Mouse (Mus musculus) neural tube, embryonic 13.5 days (tissue): ENCODE measurements around the gene Abl1. TPM values are rescaled to one million over a fixed set of nuclear protein-coding genes. Genes with fewer than 3 reads are reported as not detected.

Experiments used
- ATAC-seq: fragments of 200-750 bp; cut with Nextera tagmentation; 2 replicates; pipeline ENCODE4 v1.8.0; 2017; ENCODE audit warnings: low read depth, mild to moderate bottlenecking, moderate TSS enrichment, moderate library complexity
- H3K27ac ChIP-seq: fragments of 300-500 bp; sonication (generic); replicated peaks from 2 replicates; pipeline ENCODE4 v1.5.1; 2015; ENCODE audit warnings: moderate library complexity, mild to moderate bottlenecking, inconsistent platforms
- H3K27me3 ChIP-seq: fragments of 300-500 bp; sonication (generic); 2 replicates; pipeline ENCODE4 v1.6.1; 2015; ENCODE audit warnings: mild to moderate bottlenecking, inconsistent platforms
- H3K36me3 ChIP-seq: fragments of 300-500 bp; sonication (generic); 2 replicates; pipeline ENCODE4 v1.6.1; 2015; ENCODE audit warnings: mild to moderate bottlenecking, inconsistent platforms
- H3K4me1 ChIP-seq: fragments of 300-500 bp; sonication (generic); replicated peaks from 2 replicates; pipeline ENCODE4 v1.6.1; 2015; ENCODE audit warnings: inconsistent platforms
- H3K4me2 ChIP-seq: fragments of 300-500 bp; sonication (generic); 2 replicates; pipeline ENCODE4 v1.6.1; 2015; ENCODE audit warnings: inconsistent platforms, mild to moderate bottlenecking, moderate library complexity
- H3K4me3 ChIP-seq: fragments of 300-500 bp; sonication (generic); 2 replicates; pipeline ENCODE4 v1.5.1; 2015; ENCODE audit warnings: mild to moderate bottlenecking, inconsistent platforms
- H3K9ac ChIP-seq: fragments of 300-500 bp; sonication (generic); 2 replicates; pipeline ENCODE4 v1.6.1; 2015; ENCODE audit warnings: moderate library complexity, mild to moderate bottlenecking, inconsistent platforms
- H3K9me3 ChIP-seq: fragments of 300-500 bp; sonication (generic); 2 replicates; pipeline ENCODE4 v1.6.1; 2016; ENCODE audit warnings: inconsistent platforms
- WGBS: fragments of 180-500 bp; shearing (Covaris S2); methylation state at CpG from one replicate; pipeline ENCODE4 v1.1.7; 2015; 5-methylcytosine and 5-hydroxymethylcytosine counted together
- polyA plus RNA-seq: library from polyadenylated mRNA; unstranded; fragments of >200 nt; fragmentation: Nextera tagmentation; extraction: Ambion mirVana; gene quantifications from 2 replicates; pipeline ENCODE4 v1.2.1, GENCODE M21; 2015

Gene Abl1
- polyA plus RNA-seq, 1 experiment from 2014 or later: 19.3 TPM

DNA sequence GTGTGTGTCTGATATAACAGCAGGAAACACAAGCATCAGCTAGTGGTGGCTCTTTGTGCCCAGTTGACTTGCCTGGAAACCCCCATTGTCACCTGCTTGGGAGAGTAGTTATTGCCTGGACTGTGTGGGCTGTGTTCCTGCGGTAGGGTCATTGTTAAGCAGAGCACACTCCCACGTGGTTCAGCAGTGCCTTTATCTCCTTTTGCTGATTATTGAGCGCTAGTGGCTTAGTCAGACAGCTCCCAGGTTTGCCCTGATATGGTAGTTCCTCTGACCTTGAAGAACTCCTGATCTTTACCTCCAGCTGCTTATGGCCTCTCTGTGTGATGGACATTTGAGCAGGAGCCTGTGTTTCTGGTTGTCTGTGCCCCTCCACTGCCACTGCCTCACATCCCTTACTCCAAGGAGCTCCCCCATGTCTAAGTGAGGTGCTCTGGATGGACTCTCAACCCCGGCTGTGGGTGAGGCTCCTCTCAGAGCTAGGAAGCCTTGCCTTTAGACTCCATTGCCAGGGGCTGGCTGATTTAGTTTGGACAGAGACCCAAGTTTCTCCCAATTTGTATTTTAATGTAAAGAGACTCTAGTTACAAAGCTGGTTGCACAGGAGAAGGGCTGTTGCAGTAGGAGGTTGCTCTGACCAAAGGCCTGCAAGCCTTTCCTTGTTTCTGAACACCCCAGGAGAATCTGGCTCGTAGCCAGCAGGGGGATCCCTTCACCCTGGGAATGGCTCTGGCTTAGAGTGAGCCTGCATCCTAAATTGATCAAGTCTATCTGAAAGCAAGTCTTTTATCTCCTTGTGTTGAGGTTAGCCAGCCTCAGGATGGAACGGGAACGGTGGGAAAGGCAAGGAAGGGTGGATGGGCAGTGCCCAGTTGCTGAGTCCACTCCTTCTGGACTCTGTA is 12.6 kb downstream of the Abl1 start:
- Histone ChIP-seq H3K4me2 (no peak overlapping the region), H3K4me3 (no peak overlapping the region), H3K9ac (no peak overlapping the region), H3K27ac (no peak overlapping the region), H3K27me3 (no peaks in the 10 kb centered on the region), H3K9me3 (no peaks in the 10 kb centered on the region), H3K36me3 (peaks cover 17% of the 10 kb centered on the region), H3K4me1 (peaks cover 11% of the 10 kb centered on the region)
- 50% methylated on average over 7 of the region's 7 CpGs for WGBS
- ATAC-seq: no peak

DNA sequence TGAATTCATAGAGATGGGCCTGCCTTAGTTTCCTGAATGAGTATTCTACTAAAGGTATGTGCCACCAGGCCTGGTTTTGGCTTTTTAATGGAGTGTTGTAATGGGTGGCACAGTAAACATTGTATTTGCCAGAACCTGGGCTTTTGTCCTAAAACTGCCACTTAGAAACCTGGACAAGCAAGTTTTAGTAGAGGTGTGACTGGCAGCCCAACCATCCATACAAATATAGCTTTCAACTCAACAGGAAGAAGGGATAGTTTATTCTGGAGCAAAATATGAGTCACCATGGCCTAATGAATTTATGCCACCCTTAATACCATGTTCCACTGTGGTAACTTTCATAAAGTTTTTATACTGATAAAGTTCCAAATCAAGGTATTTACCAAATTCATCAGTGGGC is 15.1 kb downstream of the Abl1 start:
- H3K27ac ChIP-seq: no peak overlapping the region
- ATAC-seq: no peak
- no peak overlapping the region for H3K4me2 ChIP-seq
- no peak overlapping the region for H3K4me3 ChIP-seq
- H3K9ac ChIP-seq: no peak overlapping the region
- no peaks in the 10 kb centered on the region for H3K9me3 ChIP-seq
- H3K36me3 ChIP-seq: 0 out of 2 replicates have a peak, but pooled peaks cover 7% of the 10 kb centered on the region
- no peaks in the 10 kb centered on the region for H3K27me3 ChIP-seq
- H3K4me1 ChIP-seq: peaks cover 11% of the 10 kb centered on the region

DNA sequence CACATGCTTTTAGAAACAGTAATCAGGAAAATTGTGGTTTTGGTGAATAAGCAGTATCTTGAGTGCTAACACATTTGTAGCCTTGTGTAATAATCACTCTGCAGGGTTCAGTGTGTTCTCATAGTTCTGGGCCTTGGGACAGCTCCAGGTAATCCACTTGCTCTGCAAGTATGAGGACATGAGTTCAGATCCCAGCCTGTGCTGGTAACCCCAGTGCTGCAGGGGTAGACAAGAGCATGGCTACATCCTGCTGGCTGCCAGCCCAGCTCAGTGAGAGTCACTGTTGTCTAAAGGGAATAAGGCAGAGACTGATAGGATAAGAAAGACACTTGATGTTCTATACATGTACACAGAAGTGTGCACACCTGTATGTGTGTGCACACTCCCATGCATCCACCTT is 17.7 kb downstream of the Abl1 start:
- H3K9me3 ChIP-seq: no peaks in the 10 kb centered on the region
- 0 out of 2 replicates have a peak, but pooled peaks cover 1% of the 10 kb centered on the region for H3K36me3 ChIP-seq
- peaks cover 4% of the 10 kb centered on the region for H3K4me1 ChIP-seq
- H3K27ac ChIP-seq: no peak overlapping the region
- no peak overlapping the region for H3K4me3 ChIP-seq
- no peaks in the 10 kb centered on the region for H3K27me3 ChIP-seq
- H3K9ac ChIP-seq: no peak overlapping the region
- no peak for ATAC-seq
- H3K4me2 ChIP-seq: no peak overlapping the region

DNA sequence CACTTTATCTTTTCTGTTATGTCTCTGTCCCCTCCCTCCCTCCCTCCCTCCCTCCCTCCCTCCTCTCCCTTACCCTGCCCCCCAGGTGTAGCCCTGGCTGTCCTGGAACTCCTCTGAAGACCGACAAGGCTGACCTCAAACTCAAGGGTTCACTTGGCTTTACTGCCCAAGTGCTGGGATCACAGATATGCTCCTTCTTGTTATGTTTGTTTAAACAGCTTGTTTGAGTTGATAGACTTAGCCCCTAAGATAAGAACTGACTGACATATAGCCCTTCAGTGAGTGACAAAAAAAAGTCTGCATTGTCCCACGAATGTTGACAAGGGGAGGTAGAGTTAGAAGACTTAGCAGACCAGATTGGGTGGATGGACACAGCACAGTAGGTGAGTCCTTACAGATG is 18.4 kb downstream of the Abl1 start:
- Histone ChIP-seq H3K27me3 (no peaks in the 10 kb centered on the region), H3K9ac (no peak overlapping the region), H3K4me2 (no peak overlapping the region), H3K4me3 (no peak overlapping the region), H3K4me1 (no peaks in the 10 kb centered on the region), H3K9me3 (no peaks in the 10 kb centered on the region), H3K36me3 (0 out of 2 replicates have a peak, but pooled peaks cover 3% of the 10 kb centered on the region), H3K27ac (no peak overlapping the region)
- WGBS: 72% methylated on average over 2 of the region's 2 CpGs
- no peak for ATAC-seq

DNA sequence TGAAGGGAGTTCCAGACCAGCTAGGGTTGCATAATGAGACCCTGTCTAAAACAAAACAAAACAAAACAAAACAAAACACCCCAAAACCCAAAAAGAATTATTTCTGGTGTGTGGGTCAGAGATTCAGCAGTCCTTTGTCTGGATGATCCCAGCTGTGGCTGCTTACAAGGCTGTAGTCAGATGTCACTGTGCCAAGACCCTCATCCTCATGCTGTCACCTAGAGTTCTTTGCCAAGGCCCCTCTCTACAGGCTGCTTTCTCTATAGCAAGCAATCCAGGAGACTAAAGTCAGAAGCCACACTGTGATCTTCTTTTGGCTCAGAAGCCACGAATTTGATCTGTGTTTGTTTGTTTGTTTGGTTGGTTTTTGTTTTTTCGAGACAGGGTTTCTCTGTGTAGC is 24.5 kb downstream of the Abl1 start:
- Histone ChIP-seq H3K36me3 (0 out of 2 replicates have a peak, but pooled peaks cover 3% of the 10 kb centered on the region), H3K9me3 (no peaks in the 10 kb centered on the region), H3K27ac (no peak overlapping the region), H3K4me3 (no peak overlapping the region), H3K4me2 (no peak overlapping the region), H3K4me1 (no peaks in the 10 kb centered on the region), H3K27me3 (no peaks in the 10 kb centered on the region), H3K9ac (no peak overlapping the region)
- no peak for ATAC-seq
- WGBS: 78% methylated on average over 2 of the region's 2 CpGs

DNA sequence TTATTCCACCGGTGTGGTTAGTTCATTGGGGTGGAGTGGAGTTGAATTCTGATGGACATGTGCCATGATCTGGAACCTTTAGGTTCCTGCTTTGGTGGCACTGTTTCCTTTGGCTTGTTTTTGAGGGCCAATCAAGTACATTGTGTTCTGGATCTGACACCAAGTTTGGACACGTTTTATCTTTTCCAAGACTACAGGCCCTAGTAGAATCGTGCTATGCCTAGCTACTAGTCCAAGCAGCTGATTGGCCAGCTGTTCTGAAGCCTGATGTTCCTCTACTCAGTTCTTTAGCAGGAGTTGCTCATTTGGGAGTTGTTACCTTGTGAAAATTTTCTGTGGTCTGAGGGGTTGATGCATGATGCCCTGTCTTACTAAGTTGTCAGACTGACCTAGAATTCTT is 25.6 kb downstream of the Abl1 start:
- no peak overlapping the region for H3K27ac ChIP-seq
- no peak for ATAC-seq
- H3K36me3 ChIP-seq: 0 out of 2 replicates have a peak, but pooled peaks cover 3% of the 10 kb centered on the region
- no peaks in the 10 kb centered on the region for H3K4me1 ChIP-seq
- H3K9ac ChIP-seq: no peak overlapping the region
- 83% methylated on average over 3 of the region's 3 CpGs for WGBS
- H3K4me3 ChIP-seq: no peak overlapping the region
- no peak overlapping the region for H3K4me2 ChIP-seq
- no peaks in the 10 kb centered on the region for H3K27me3 ChIP-seq
- H3K9me3 ChIP-seq: no peaks in the 10 kb centered on the region

DNA sequence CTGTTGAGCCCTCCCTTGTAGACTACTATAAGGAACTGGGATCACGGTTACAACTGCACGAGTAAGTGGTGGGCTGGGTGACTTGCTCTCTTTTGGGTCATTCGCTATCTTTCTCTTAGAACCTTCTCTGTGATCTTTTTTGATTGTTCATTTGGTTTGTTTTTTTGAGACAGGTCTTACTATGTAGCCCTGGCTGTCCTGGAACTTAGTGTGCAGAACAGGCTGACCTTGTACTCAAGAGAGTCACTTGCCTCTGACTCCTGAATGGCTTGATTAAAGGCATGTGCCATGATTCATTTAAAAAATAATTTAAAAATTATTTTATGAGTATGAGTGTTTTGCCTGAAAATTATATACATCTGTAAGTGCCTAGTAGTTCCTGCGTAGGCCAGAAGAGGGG is 26.6 kb downstream of the Abl1 start:
- Histone ChIP-seq H3K4me1 (no peaks in the 10 kb centered on the region), H3K27ac (no peak overlapping the region), H3K9me3 (no peaks in the 10 kb centered on the region), H3K27me3 (no peaks in the 10 kb centered on the region), H3K36me3 (0 out of 2 replicates have a peak, but pooled peaks cover 3% of the 10 kb centered on the region), H3K4me3 (no peak overlapping the region), H3K9ac (no peak overlapping the region), H3K4me2 (no peak overlapping the region)
- 96% methylated on average over 4 of the region's 4 CpGs for WGBS
- no peak for ATAC-seq

DNA sequence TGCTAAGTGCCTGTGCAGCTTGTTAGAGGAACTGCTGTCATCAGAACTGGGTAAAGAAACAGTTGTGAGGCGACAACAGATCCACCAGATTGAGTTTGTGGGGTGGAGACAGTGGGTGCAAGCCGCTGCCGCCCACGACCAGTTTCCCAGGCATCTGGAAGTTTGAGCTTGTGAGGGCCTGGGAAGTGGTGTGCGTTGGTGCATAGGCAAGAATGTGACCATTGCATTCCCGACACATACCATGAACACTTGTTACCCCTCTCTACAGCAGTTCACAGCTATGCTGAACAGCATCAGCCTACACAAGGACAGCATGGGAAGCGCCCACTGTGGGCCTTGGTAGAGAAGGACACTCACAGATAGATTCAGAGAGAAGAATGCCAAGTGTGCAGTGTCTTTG is 27.8 kb downstream of the Abl1 start:
- Histone ChIP-seq H3K36me3 (0 out of 2 replicates have a peak, but pooled peaks cover under 1% of the 10 kb centered on the region), H3K4me1 (no peaks in the 10 kb centered on the region), H3K9ac (no peak overlapping the region), H3K4me3 (no peak overlapping the region), H3K9me3 (no peaks in the 10 kb centered on the region), H3K27me3 (no peaks in the 10 kb centered on the region), H3K27ac (no peak overlapping the region), H3K4me2 (no peak overlapping the region)
- WGBS: 94% methylated on average over 7 of the region's 7 CpGs
- ATAC-seq: no peak

DNA sequence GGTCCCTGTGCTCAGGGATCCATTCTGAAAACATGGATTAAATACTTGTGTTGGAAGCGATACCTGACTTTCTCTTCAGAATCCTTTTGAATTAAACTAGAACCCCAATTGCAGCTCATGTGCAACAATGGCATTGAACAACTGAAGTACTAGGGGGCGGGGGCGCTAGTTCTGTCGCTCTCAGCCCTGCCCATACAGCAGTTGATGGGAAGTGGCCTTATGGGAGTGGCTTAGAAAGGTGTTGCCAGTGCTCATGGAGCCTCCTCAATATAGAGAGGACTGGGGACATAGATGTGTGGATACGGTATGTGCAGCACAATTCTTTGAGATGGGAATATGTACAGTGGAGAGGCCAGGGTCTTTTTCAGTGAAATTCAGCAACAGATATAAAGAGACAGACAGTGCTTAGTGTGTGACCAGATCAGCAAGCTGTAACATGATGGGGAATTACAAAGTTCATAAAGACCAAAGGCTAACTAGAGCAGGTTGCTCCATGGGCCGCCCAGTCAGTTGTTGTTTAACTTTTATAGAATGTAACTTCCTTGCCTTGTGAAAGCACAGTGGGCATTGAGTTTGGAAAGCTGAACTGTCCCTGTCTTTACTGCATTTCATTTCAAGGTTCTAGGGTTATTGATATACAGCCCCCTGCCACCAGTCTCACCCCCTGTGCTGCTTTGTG is 31.2 kb downstream of the Abl1 start:
- 86% methylated on average over 6 of the region's 6 CpGs for WGBS
- Histone ChIP-seq H3K36me3 (no peaks in the 10 kb centered on the region), H3K9ac (no peak overlapping the region), H3K9me3 (no peaks in the 10 kb centered on the region), H3K4me1 (no peaks in the 10 kb centered on the region), H3K4me2 (no peak overlapping the region), H3K27ac (no peak overlapping the region), H3K4me3 (no peak overlapping the region), H3K27me3 (no peaks in the 10 kb centered on the region)
- ATAC-seq: no peak

DNA sequence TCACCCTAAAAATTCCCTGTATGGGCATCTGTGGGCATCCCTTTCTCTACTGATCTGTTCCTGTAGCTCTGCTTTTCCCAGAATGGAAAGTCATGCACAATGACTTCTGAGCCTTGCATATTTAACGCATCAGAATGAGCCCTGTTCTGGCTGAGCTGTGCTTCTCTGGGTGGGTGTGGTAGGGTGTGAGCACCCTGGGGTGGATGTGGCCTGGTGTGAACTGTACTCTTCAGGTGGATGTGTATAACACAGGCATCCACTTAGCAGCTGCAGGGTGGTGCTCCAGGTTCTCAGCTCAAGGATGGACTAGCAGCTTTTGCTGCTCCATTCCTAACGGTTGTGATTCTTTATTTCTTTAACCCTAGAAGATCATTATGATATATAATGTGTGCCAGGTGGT is 31.8 kb downstream of the Abl1 start:
- WGBS: 83% methylated on average over 2 of the region's 2 CpGs

DNA sequence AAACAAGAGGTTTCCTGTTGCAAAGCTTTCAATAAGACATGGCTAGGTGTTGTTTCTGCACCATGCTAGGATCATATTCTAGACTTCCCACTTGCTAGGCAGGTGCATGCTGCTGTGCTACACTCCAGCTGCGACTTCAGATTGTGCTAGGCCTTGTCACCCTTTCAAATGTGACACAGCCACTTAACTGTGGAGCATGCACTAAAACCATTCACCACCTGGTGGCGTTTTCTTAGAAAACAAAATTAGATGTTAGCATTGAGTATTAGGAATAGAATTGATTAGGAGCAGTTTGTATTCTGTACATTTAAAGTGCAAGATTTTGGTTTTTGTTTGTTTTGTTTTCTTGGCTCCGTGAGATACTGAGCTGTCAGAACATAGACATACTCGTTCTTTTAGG is 32.6 kb downstream of the Abl1 start:
- Histone ChIP-seq H3K4me1 (no peaks in the 10 kb centered on the region), H3K9me3 (no peaks in the 10 kb centered on the region), H3K27me3 (no peaks in the 10 kb centered on the region), H3K4me2 (no peak overlapping the region), H3K36me3 (no peaks in the 10 kb centered on the region; the same call in 1 of the 2 replicates), H3K9ac (no peak overlapping the region), H3K27ac (no peak overlapping the region), H3K4me3 (no peak overlapping the region)
- ATAC-seq: no peak
- 65% methylated on average over 4 of the region's 4 CpGs for WGBS

More for the DNA sequence above, 31.8 kb downstream of the Abl1 start:
- no peaks in the 10 kb centered on the region for H3K4me1 ChIP-seq
- H3K4me2 ChIP-seq: no peak overlapping the region
- no peaks in the 10 kb centered on the region for H3K27me3 ChIP-seq
- H3K4me3 ChIP-seq: no peak overlapping the region
- no peak for ATAC-seq
- no peaks in the 10 kb centered on the region for H3K36me3 ChIP-seq
- H3K9me3 ChIP-seq: no peaks in the 10 kb centered on the region
- H3K27ac ChIP-seq: no peak overlapping the region
- no peak overlapping the region for H3K9ac ChIP-seq

DNA sequence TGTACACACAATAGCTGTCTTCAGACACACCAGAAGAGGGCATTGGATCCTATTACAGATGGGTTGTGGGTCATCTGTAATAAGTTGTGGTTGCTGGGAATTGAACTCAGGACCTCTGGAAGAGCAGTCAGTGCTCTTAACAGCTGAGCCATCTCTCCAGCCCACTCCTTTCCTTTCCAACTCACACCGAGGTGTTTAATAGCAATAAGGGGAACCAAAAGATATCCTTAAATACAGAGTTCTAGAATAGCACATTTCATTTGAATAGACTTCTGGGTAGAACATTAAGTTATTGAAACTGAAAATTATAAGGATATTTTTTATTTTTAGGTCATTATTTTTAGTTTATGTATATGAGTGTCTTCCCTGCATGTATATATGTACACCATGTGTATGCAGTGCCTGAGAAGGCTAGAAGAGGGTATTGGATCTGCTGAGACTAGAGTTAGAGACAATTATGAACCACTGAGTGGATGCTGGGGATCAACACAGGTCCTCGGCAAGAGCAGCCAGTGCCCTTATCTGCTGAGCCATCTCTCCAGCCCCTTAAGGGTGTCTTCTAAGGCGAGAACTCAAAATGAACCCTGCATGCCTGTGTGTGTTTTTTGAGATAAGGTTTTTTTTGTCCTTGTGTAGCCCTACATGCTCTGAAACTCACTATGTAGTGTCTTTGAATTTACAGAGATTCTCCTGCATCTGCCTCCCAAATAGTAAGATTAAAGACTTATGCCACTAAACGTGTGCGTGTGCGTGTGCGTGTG is 36.7 kb downstream of the Abl1 start:
- no peak for ATAC-seq
- Histone ChIP-seq H3K9me3 (no peaks in the 10 kb centered on the region), H3K9ac (no peak overlapping the region), H3K27me3 (no peaks in the 10 kb centered on the region), H3K27ac (no peak overlapping the region), H3K4me2 (no peak overlapping the region), H3K36me3 (no peaks in the 10 kb centered on the region; the same call in 1 of the 2 replicates), H3K4me3 (no peak overlapping the region), H3K4me1 (peaks cover 18% of the 10 kb centered on the region; the same call in 1 of the 2 replicates)
- 94% methylated on average over 7 of the region's 7 CpGs for WGBS
